Mouse (Mus musculus) ES-E14 (cell line): Measurements from ENCODE around the gene Brd4.

Experiments used
- CHD2 ChIP-seq: IDR thresholded peaks from 2 replicates; pipeline ENCODE4 v1.6.1; 2014; ENCODE audit warnings: mild to moderate bottlenecking, low read depth, low read length, inconsistent platforms
- HCFC1 ChIP-seq: IDR thresholded peaks from 2 replicates; pipeline ENCODE4 v1.6.1; 2012; ENCODE audit warnings: low read length, inconsistent platforms, borderline replicate concordance; ENCODE audit not compliant: insufficient read depth
- MAFK ChIP-seq: IDR thresholded peaks from 2 replicates; pipeline ENCODE4 v1.6.1; 2014; ENCODE audit warnings: mild to moderate bottlenecking, low read depth, low read length, inconsistent platforms; ENCODE audit not compliant: insufficient read depth
- ZC3H11A ChIP-seq: IDR thresholded peaks from 2 replicates; pipeline ENCODE4 v1.6.1; 2012; ENCODE audit warnings: low read depth, mild to moderate bottlenecking, inconsistent platforms, low read length, borderline replicate concordance

DNA sequence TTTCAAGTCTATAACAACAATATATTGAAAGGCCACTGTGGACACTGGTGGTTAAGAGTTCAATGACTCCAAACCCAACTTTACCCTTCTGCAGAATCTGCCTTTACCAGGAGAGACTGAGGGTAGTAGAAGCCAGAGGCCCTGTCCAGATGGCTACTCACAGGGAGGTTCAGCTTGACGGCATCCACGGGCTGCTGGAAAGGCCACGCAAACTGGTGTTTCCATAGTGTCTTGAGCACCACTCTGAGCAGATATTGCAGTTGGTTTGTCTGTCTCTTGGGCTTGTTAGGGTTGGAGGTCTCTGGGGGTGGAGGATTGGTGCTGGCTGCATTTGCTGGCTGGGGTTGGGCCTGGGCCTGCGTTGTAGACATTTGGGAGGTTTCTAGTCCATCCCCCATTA is 55.3 kb downstream of the Brd4 start:
- TF ChIP-seq MAFK (no peak), CHD2 (no peak), HCFC1 (no peak), ZC3H11A (no peak)
